Mouse (Mus musculus): ENCODE data around the gene Map4k3. TPM values are rescaled to one million over a fixed set of nuclear protein-coding genes. Genes with fewer than 3 reads are reported as not detected.
"Not testable (repeated sequence)": the region's sequence is repeated elsewhere in the genome, so short reads cannot be mapped to it uniquely, and the experiment has no call there.

The Map4k3 gene
- polyA plus RNA-seq, 1 experiment from 2014 or later = 29.9 TPM

GRCm38 (mm10) chr17:80763065-80763681 is 34.9 kb upstream of the Map4k3 start:
- H3K4me1 ChIP-seq (replicated peaks; ENCODE audit: insufficient read depth, low read length) = 0 out of 2 replicates have a peak, but pooled peaks cover 3% of the 10 kb centered on the region
- WGBS = 64% methylated on average over 11 of the region's 11 CpGs
- no peak overlapping the region for H3K9ac ChIP-seq (ENCODE audit: low read depth, low read length)
- no peak overlapping the region for H3K27ac ChIP-seq
- H3K36me3 ChIP-seq (ENCODE audit: insufficient read depth, low read length) = no peaks in the 10 kb centered on the region
- no peaks in the 10 kb centered on the region for H3K9me3 ChIP-seq (replicated peaks; ENCODE audit: low read length)
- no peaks in the 10 kb centered on the region for H3K27me3 ChIP-seq (ENCODE audit: insufficient read depth, low read length)
- DNase-seq (ENCODE audit: low spot score) = peak; percentile 32
- H3K4me2 ChIP-seq (ENCODE audit: low read length) = no peak overlapping the region
- no peak for ATAC-seq (replicated peaks; ENCODE audit: low FRiP score, low read depth)
- no peak overlapping the region for H3K4me3 ChIP-seq (replicated peaks; ENCODE audit: low read depth, low read length)
- TF ChIP-seq CTCF (IDR thresholded peaks at IDR 0.05; ENCODE audit: low read depth) = no peak

GRCm38 (mm10) chr17:80762391-80763040 is 34.2 kb upstream of the Map4k3 start:
- Histone ChIP-seq H3K4me1 (replicated peaks; ENCODE audit: insufficient read depth, low read length) (0 out of 2 replicates have a peak, but pooled peaks cover 3% of the 10 kb centered on the region), H3K9ac (ENCODE audit: low read depth, low read length) (no peak overlapping the region), H3K4me2 (ENCODE audit: low read length) (no peak overlapping the region), H3K4me3 (replicated peaks; ENCODE audit: low read depth, low read length) (no peak overlapping the region), H3K27me3 (ENCODE audit: insufficient read depth, low read length) (no peaks in the 10 kb centered on the region), H3K9me3 (replicated peaks; ENCODE audit: low read length) (no peaks in the 10 kb centered on the region), H3K27ac (no peak overlapping the region), H3K36me3 (ENCODE audit: insufficient read depth, low read length) (no peaks in the 10 kb centered on the region)
- no peak for DNase-seq (ENCODE audit: low spot score)
- no peak for TF ChIP-seq CTCF (IDR thresholded peaks at IDR 0.05; ENCODE audit: low read depth)
- WGBS = 81% methylated on average over 9 of the region's 9 CpGs
- no peak for ATAC-seq (replicated peaks; ENCODE audit: low FRiP score, low read depth)

GRCm38 (mm10) chr17:80761191-80761590 is 32.9 kb upstream of the Map4k3 start:
- not testable (repeated sequence) for H3K36me3 ChIP-seq (ENCODE audit: insufficient read depth, low read length); H3K4me2 ChIP-seq (ENCODE audit: low read length); H3K27ac ChIP-seq; DNase-seq (ENCODE audit: low spot score); H3K4me3 ChIP-seq (replicated peaks; ENCODE audit: low read depth, low read length); H3K4me1 ChIP-seq (replicated peaks; ENCODE audit: insufficient read depth, low read length); ATAC-seq (replicated peaks; ENCODE audit: low FRiP score, low read depth); H3K9ac ChIP-seq (ENCODE audit: low read depth, low read length); H3K9me3 ChIP-seq (replicated peaks; ENCODE audit: low read length); H3K27me3 ChIP-seq (ENCODE audit: insufficient read depth, low read length)
- 93% methylated on average over 7 of the region's 8 CpGs for WGBS

- TF ChIP-seq CTCF (IDR thresholded peaks at IDR 0.05; ENCODE audit: low read depth) = no peak
- Histone ChIP-seq H3K4me2 (ENCODE audit: low read length) (no peak overlapping the region), H3K9ac (ENCODE audit: low read depth, low read length) (no peak overlapping the region), H3K9me3 (replicated peaks; ENCODE audit: low read length) (no peaks in the 10 kb centered on the region), H3K36me3 (ENCODE audit: insufficient read depth, low read length) (no peaks in the 10 kb centered on the region), H3K4me1 (replicated peaks; ENCODE audit: insufficient read depth, low read length) (0 out of 2 replicates have a peak, but pooled peaks cover 3% of the 10 kb centered on the region), H3K4me3 (replicated peaks; ENCODE audit: low read depth, low read length) (no peak overlapping the region), H3K27me3 (ENCODE audit: insufficient read depth, low read length) (no peaks in the 10 kb centered on the region), H3K27ac (no peak overlapping the region)
- WGBS = 82% methylated on average over 16 of the region's 16 CpGs
- ATAC-seq (replicated peaks; ENCODE audit: low FRiP score, low read depth) = no peak
- no peak for DNase-seq (ENCODE audit: low spot score)
Observed at GRCm38 (mm10) chr17:80760344-80761145, 32.3 kb upstream of the Map4k3 start.

GRCm38 (mm10) chr17:80756043-80756442 is 27.8 kb upstream of the Map4k3 start:
- Histone ChIP-seq H3K4me3 (replicated peaks; ENCODE audit: low read depth, low read length) (no peak overlapping the region), H3K36me3 (ENCODE audit: insufficient read depth, low read length) (no peaks in the 10 kb centered on the region), H3K9ac (ENCODE audit: low read depth, low read length) (no peak overlapping the region), H3K4me2 (ENCODE audit: low read length) (no peak overlapping the region), H3K4me1 (replicated peaks; ENCODE audit: insufficient read depth, low read length) (peaks cover 9% of the 10 kb centered on the region), H3K9me3 (replicated peaks; ENCODE audit: low read length) (no peaks in the 10 kb centered on the region), H3K27ac (peak overlapping the region; percentile 36; the same call in 1 of the 2 replicates), H3K27me3 (ENCODE audit: insufficient read depth, low read length) (no peaks in the 10 kb centered on the region)
- peak; percentile 46 for DNase-seq (ENCODE audit: low spot score)
- 57% methylated on average over 5 of the region's 5 CpGs for WGBS
- ATAC-seq (replicated peaks; ENCODE audit: low FRiP score, low read depth) = no peak; the same call in 1 of the 2 replicates
- TF ChIP-seq CTCF (IDR thresholded peaks at IDR 0.05; ENCODE audit: low read depth) = no peak

- DNase-seq (ENCODE audit: low spot score) (peak; percentile 69), ATAC-seq (replicated peaks; ENCODE audit: low FRiP score, low read depth) (no peak)
- no peak overlapping the region for H3K4me3 ChIP-seq (replicated peaks; ENCODE audit: low read depth, low read length)
Observed at GRCm38 (mm10) chr17:80755076-80755871, 27.0 kb upstream of the Map4k3 start.

More at GRCm38 (mm10) chr17:80755076-80755871, 27.0 kb upstream of the Map4k3 start:
- 64% methylated on average over 9 of the region's 9 CpGs for WGBS
- no peaks in the 10 kb centered on the region for H3K36me3 ChIP-seq (ENCODE audit: insufficient read depth, low read length)
- peak overlapping the region; percentile 54 for H3K27ac ChIP-seq
- H3K4me1 ChIP-seq (replicated peaks; ENCODE audit: insufficient read depth, low read length) = peaks cover 6% of the 10 kb centered on the region
- no peak for TF ChIP-seq CTCF (IDR thresholded peaks at IDR 0.05; ENCODE audit: low read depth)
- no peaks in the 10 kb centered on the region for H3K27me3 ChIP-seq (ENCODE audit: insufficient read depth, low read length)
- H3K9me3 ChIP-seq (replicated peaks; ENCODE audit: low read length) = no peaks in the 10 kb centered on the region
- H3K4me2 ChIP-seq (ENCODE audit: low read length) = no peak overlapping the region
- no peak overlapping the region for H3K9ac ChIP-seq (ENCODE audit: low read depth, low read length)
